Mouse (Mus musculus): Measurements from ENCODE around the gene Isyna1. TPM values are rescaled to one million over a fixed set of nuclear protein-coding genes. Genes with fewer than 3 reads are reported as not detected.
A peak's percentile ranks its signal among the peaks of the same experiment; 100 is the strongest.

Isyna1 gene
- polyA plus RNA-seq, 2 experiments: 30.2 to 61.3 TPM

DNA sequence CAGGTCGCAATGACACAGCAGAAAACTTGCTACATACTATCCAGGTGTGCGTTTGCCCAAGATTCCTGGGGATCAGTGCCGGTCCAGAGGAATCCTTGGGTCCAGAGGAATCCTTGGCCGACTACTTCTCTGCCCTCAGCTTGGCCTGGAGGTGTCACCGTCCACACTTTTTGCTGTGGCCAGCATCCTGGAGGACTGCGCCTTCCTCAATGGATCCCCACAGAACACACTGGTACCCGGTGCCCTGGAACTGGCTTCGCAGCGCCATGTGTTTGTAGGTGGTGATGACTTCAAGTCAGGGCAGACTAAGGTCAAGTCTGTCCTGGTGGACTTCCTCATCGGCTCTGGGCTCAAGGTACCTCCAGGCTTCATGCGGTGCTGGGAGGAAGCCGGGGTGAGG lies 1.6 kb downstream of the Isyna1 start:
- H3K9ac ChIP-seq (replicated peaks): no peak overlapping the region
- WGBS (ENCODE audit: insufficient replicate concordance): 87% methylated on average over 12 of the region's 12 CpGs
- ATAC-seq (ENCODE audit: insufficient read depth): no peak

DNA sequence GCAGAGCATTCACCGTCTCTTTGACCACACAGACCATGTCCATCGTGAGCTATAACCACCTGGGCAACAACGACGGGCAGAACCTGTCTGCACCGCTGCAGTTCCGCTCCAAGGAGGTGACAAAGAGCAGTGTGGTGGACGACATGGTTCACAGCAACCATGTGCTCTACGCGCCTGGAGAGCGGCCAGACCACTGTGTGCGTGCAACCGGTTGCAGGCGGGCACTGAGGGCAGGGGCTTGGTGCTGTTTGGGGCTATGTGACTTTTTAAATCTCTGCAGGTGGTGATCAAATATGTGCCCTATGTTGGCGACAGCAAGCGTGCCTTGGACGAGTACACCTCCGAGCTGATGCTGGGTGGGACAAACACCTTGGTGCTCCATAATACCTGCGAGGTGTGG lies 2.0 kb downstream of the Isyna1 start:
- TF ChIP-seq EP300 (IDR thresholded peaks at IDR 0.05; ENCODE audit: low read depth) (no peak), CTCF (IDR thresholded peaks at IDR 0.05; ENCODE audit: low read depth) (no peak)
- no peak overlapping the region for H3K4me3 ChIP-seq (ENCODE audit: insufficient read depth in 1 of 2, low read depth in 2 of 2, low read length in 2 of 2)

More for the DNA sequence above, 1.6 kb downstream of the Isyna1 start:
- H3K36me3 ChIP-seq (replicated peaks; ENCODE audit: control insufficient read depth, insufficient read depth, low read depth): peaks cover 4% of the 10 kb centered on the region
- H3K4me2 ChIP-seq (ENCODE audit: low read depth): peak overlapping the region; percentile 99
- no peak for DNase-seq (ENCODE audit: low read depth in 3 of 3, low spot score in 3 of 3)
- TF ChIP-seq CTCF (IDR thresholded peaks at IDR 0.05; ENCODE audit: low read depth): no peak
- no peak for TF ChIP-seq EP300 (IDR thresholded peaks at IDR 0.05; ENCODE audit: low read depth)
- no peaks in the 10 kb centered on the region for H3K27me3 ChIP-seq (ENCODE audit: control insufficient read depth, insufficient read depth, low read length)
- no peaks in the 10 kb centered on the region for H3K9me3 ChIP-seq (ENCODE audit: control insufficient read depth, low read length)
- H3K27ac ChIP-seq: no peak overlapping the region
- H3K4me3 ChIP-seq (ENCODE audit: insufficient read depth in 1 of 2, low read depth in 2 of 2, low read length in 2 of 2): no peak overlapping the region
- peaks cover 12 to 15% of the 10 kb centered on the region in 2 experiments for H3K4me1 ChIP-seq (replicated peaks; ENCODE audit: control insufficient read depth in 2 of 2, insufficient read depth in 2 of 2, low read length in 1 of 2)

DNA sequence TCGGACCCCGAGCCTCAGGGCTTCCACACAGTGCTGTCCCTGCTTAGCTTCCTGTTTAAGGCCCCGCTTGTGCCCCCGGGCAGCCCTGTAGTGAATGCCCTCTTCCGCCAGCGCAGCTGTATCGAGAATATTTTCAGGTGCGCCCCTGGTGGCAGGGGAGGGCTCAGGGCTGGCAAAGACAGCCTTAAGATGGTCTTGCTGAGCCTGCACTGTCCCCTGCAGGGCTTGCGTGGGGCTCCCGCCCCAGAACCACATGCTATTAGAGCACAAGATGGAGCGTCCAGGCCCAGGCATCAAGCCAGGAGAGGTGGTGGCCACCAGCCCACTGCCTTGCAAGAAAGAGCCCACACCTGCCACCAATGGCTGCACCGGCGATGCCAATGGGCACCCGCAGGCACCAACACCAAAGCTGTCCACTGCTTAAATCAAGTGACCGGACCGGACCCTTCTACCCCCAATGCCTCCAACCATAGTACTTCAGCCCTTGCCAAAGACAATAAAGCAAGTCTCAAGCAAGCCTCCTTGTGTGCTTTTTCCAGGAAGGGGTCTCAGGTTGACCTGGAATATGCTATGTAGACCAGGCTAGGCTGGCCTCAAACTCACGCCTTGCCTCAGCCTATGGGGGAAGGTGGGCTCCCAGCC lies 2.7 kb downstream of the Isyna1 start:
- no peak overlapping the region for H3K9ac ChIP-seq (replicated peaks)
- H3K9me3 ChIP-seq (ENCODE audit: control insufficient read depth, low read length): no peaks in the 10 kb centered on the region
- no peak overlapping the region for H3K27ac ChIP-seq
- no peaks in the 10 kb centered on the region; the same call in 1 of the 2 replicates for H3K36me3 ChIP-seq (replicated peaks; ENCODE audit: control insufficient read depth, insufficient read depth, low read depth)
- H3K27me3 ChIP-seq (ENCODE audit: control insufficient read depth, insufficient read depth, low read length): no peaks in the 10 kb centered on the region
- peaks cover 16 to 22% of the 10 kb centered on the region in 2 experiments for H3K4me1 ChIP-seq (replicated peaks; ENCODE audit: control insufficient read depth in 2 of 2, insufficient read depth in 2 of 2, low read length in 1 of 2)
- ATAC-seq (ENCODE audit: insufficient read depth) (no peak), DNase-seq (ENCODE audit: low read depth in 3 of 3, low spot score in 3 of 3) (no peak)
- TF ChIP-seq CTCF (IDR thresholded peaks at IDR 0.05; ENCODE audit: low read depth) (peak; percentile 28; the same call in 1 of the 2 replicates), EP300 (IDR thresholded peaks at IDR 0.05; ENCODE audit: low read depth) (no peak)
- H3K4me2 ChIP-seq (ENCODE audit: low read depth): no peak overlapping the region
- 80% methylated on average over 17 of the region's 17 CpGs for WGBS (ENCODE audit: insufficient replicate concordance)
- no peak overlapping the region for H3K4me3 ChIP-seq (ENCODE audit: insufficient read depth in 1 of 2, low read depth in 2 of 2, low read length in 2 of 2)

More for the DNA sequence above, 2.0 kb downstream of the Isyna1 start:
- DNase-seq (ENCODE audit: low read depth in 3 of 3, low spot score in 3 of 3): no peak
- 84% methylated on average over 18 of the region's 18 CpGs for WGBS (ENCODE audit: insufficient replicate concordance)
- Histone ChIP-seq H3K27ac (no peak overlapping the region), H3K27me3 (ENCODE audit: control insufficient read depth, insufficient read depth, low read length) (no peaks in the 10 kb centered on the region), H3K36me3 (replicated peaks; ENCODE audit: control insufficient read depth, insufficient read depth, low read depth) (peaks cover 4% of the 10 kb centered on the region), H3K9me3 (ENCODE audit: control insufficient read depth, low read length) (no peaks in the 10 kb centered on the region), H3K4me1 (replicated peaks; ENCODE audit: control insufficient read depth in 2 of 2, insufficient read depth in 2 of 2, low read length in 1 of 2) (peaks cover 14 to 19% of the 10 kb centered on the region in 2 experiments), H3K4me2 (ENCODE audit: low read depth) (no peak overlapping the region), H3K9ac (replicated peaks) (no peak overlapping the region)
- ATAC-seq (ENCODE audit: insufficient read depth): no peak

DNA sequence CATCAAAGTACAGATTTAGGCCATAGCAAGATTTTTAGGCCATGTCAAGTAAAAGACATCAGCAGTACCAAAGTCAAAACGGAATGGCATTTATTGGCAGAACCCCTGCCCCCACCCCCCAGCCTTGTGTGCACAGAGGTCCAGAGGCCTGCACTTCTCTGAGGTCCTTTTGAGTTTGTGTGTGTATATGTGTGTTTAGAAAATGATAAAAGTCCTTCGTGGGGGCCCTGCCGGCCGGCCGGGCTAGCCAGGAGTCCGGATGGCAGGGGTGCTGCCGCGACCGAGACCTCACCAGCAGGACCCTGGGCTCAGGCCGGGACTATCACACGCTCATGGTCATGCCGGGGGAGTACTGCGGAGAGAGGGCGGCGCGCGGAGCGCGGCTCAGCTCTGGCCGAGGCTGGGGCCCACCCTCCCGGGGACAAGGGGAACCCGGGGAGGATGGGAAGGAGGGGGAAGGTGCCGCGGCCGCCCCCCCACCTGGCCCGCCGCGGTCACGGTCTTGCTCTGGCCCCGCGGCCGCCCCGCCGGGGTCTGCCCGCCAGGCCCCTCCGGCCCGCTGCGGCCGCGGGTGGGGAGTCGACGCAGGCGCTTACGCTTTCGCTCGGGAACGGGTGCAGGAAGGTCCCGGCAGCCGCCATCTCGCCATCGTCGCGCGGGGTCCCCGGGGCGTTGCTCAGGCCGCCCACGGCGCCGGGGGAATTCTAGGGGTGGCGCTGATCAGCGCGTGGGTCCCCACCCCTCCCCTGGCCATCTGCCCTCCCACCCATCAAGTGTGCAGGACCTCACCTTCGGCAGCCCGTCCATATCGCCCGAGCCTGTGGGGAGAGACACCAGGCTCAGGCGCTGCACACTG lies 3.5 kb downstream of the Isyna1 start:
- H3K4me1 ChIP-seq (replicated peaks; ENCODE audit: control insufficient read depth in 2 of 2, insufficient read depth in 2 of 2, low read length in 1 of 2): peaks cover 16 to 22% of the 10 kb centered on the region in 2 experiments
- no peak for TF ChIP-seq EP300 (IDR thresholded peaks at IDR 0.05; ENCODE audit: low read depth)
- TF ChIP-seq CTCF (IDR thresholded peaks at IDR 0.05; ENCODE audit: low read depth): no peak
- no peaks in the 10 kb centered on the region for H3K9me3 ChIP-seq (ENCODE audit: control insufficient read depth, low read length)
- DNase-seq (ENCODE audit: low read depth in 3 of 3, low spot score in 3 of 3) (no peak), ATAC-seq (ENCODE audit: insufficient read depth) (no peak)
- H3K4me2 ChIP-seq (ENCODE audit: low read depth): peak overlapping the region; percentile 47
- peak overlapping the region in 1 of 2 experiments; percentile 21; a peak in 2 of 4 replicates for H3K4me3 ChIP-seq (ENCODE audit: insufficient read depth in 1 of 2, low read depth in 2 of 2, low read length in 2 of 2)
- H3K27ac ChIP-seq: no peak overlapping the region
- H3K27me3 ChIP-seq (ENCODE audit: control insufficient read depth, insufficient read depth, low read length): no peaks in the 10 kb centered on the region
- WGBS (ENCODE audit: insufficient replicate concordance): 61% methylated on average over 68 of the region's 68 CpGs
- H3K9ac ChIP-seq (replicated peaks): no peak overlapping the region
- peaks cover 3% of the 10 kb centered on the region; the same call in 1 of the 2 replicates for H3K36me3 ChIP-seq (replicated peaks; ENCODE audit: control insufficient read depth, insufficient read depth, low read depth)

DNA sequence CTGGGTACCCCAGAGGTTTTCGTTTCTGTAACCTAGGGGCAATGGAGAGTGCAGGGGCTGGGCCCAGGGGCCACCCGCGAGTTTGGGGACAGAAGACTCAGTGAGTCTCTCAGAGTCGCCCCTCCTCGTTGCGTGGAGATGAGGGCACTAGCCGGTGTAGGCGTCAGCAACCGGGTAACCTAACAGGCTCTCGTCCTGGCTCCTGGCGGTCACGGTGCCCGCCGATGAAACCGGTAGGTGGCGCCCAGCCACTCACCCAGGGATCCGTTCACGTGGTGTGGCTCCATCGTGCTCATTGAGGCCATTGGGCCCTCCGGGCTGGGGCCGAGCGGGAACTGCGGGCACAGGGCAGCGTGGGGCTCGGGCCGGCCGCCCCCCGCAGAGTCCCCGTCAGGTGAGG lies 4.1 kb downstream of the Isyna1 start:
- peaks cover 16 to 22% of the 10 kb centered on the region in 2 experiments for H3K4me1 ChIP-seq (replicated peaks; ENCODE audit: control insufficient read depth in 2 of 2, insufficient read depth in 2 of 2, low read length in 1 of 2)
- H3K4me3 ChIP-seq (ENCODE audit: insufficient read depth in 1 of 2, low read depth in 2 of 2, low read length in 2 of 2): peak overlapping the region in 1 of 2 experiments; percentile 21; a peak in 1 of 4 replicates
- ATAC-seq (ENCODE audit: insufficient read depth): no peak
- peak overlapping the region; percentile 47 for H3K4me2 ChIP-seq (ENCODE audit: low read depth)
- H3K36me3 ChIP-seq (replicated peaks; ENCODE audit: control insufficient read depth, insufficient read depth, low read depth): peaks cover 5% of the 10 kb centered on the region; the same call in 1 of the 2 replicates
- TF ChIP-seq EP300 (IDR thresholded peaks at IDR 0.05; ENCODE audit: low read depth) (no peak), CTCF (IDR thresholded peaks at IDR 0.05; ENCODE audit: low read depth) (peak; percentile 89)
- no peak overlapping the region for H3K27ac ChIP-seq
- H3K27me3 ChIP-seq (ENCODE audit: control insufficient read depth, insufficient read depth, low read length): no peaks in the 10 kb centered on the region
- no peak for DNase-seq (ENCODE audit: low read depth in 3 of 3, low spot score in 3 of 3)
- WGBS (ENCODE audit: insufficient replicate concordance): 32% methylated on average over 29 of the region's 29 CpGs
- no peaks in the 10 kb centered on the region for H3K9me3 ChIP-seq (ENCODE audit: control insufficient read depth, low read length)
- no peak overlapping the region for H3K9ac ChIP-seq (replicated peaks)

Data from liver, embryonic 14.5 days (tissue).